Mouse (Mus musculus) WW6 (cell line): ENCODE data around the gene Slc5a5.
"Not testable (repeated sequence)": the region's sequence is repeated elsewhere in the genome, so short reads cannot be mapped to it uniquely, and the experiment has no call there.

Source experiments
- DNase-seq: peaks from one replicate; pipeline ENCODE4 v3.0.0-alpha.2; 2013; ENCODE audit warnings: low read depth, low spot score

The Slc5a5 gene

DNA sequence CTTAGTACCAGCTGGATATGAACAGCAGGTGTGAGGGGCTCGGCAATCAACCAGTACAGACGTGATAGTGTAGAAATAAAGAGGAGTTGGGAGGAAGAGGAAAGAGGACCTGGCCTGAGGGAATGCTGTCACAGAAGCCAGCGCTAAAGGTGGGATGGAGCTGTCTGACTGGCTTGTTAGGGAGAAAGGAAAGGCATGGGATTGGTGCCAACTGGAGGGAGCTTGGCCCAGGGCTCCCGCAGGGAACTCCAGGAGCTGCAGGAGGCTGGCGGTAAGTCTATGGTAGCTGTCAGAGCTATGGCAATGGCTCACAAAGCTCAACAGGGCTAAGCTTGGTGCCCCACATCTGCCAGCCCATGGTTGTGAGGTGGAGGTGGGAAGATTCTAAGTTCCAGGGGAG, 9.7 kb upstream of the Slc5a5 start:
- DNase-seq: no peak

DNA sequence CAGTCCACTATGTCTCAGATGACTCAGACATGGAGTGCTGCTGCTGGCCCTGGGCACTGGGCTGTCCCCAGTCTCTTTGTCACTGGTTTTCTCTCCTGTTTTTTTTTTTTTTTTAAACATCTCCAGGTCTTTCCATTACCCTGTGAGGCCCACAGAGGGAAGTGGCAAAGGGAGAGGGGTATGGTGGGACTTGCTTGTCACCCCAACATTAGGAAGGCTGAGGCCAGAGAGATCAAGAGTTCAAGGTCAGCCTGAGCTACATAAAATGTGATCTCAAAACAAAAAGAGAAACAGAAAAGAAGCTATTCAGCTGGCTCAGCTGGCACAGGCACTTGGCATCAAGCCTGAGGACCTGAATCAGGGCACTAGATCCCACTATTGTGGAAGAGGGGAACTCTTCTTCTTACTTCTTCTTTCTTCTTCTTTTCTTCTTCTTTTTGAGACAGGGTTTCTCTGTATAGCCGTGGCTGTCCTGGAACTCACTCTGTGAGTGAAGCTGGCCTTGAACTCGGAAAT, 8.4 kb upstream of the Slc5a5 start:
- no peak for DNase-seq

- no peak for DNase-seq
Measured at GRCm38 (mm10) chr8:70899226-70899625, 6.7 kb upstream of the Slc5a5 start.

DNA sequence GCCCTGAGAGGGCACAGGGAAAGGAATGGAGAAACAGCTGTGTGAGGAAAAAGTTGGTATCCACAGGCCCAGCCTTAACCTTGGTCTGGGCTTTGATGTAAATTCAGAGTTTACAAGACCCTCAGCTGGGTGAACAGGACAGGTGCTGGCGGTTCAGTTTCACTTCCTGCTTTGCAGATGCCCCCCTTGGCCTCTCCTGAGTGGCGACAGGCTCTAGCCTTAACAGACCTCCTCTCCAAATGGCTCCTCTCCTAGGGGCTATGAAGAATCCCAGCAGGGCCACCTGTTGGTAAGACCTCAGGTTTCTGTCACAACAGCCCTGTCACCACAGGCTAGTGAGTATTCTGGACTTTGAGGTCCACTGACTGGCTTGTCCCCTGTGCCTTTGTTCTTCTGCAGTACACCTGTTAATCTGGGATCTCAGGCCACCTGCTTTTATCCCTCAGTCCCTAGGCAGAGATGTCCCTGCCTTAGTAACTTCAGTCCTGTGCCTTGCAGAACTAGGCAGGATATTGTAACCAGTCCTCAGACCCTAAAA, 6.2 kb upstream of the Slc5a5 start:
- DNase-seq: no peak

DNA sequence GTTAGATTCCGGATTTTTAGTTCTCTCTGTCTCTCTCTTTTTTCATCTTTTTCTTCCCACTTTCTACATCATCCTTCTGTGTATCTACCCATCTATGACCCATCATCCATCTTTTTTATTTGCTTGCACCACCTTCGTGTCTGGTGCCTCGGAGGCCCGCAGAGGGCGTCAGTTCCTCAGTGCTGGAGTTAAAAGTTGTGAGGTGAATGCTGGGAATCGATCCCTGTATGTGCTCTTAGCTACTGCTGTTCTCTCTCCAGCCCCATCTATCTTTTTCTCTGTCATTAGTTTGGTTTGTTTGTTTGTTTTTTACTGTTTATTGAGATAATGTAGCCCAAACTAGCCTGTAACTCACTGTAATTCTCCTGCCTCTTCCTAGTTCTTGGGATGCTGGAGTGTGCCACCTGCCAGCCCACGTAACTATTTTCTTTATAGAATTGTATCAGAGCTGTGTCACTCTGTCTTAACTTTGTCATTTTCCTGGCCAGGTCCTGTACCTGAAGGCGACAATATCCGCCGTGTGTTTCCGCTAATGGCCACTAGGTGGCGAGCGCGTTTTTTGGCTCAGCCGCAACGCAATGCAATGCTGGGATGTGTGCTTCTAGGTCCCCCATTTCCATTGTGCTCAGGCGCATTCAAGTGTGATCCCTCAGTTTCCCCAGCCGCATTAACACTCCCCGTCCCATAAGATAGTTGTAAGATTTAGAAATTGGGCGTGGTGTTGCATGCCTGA, 5.3 kb upstream of the Slc5a5 start:
- no peak for DNase-seq

DNA sequence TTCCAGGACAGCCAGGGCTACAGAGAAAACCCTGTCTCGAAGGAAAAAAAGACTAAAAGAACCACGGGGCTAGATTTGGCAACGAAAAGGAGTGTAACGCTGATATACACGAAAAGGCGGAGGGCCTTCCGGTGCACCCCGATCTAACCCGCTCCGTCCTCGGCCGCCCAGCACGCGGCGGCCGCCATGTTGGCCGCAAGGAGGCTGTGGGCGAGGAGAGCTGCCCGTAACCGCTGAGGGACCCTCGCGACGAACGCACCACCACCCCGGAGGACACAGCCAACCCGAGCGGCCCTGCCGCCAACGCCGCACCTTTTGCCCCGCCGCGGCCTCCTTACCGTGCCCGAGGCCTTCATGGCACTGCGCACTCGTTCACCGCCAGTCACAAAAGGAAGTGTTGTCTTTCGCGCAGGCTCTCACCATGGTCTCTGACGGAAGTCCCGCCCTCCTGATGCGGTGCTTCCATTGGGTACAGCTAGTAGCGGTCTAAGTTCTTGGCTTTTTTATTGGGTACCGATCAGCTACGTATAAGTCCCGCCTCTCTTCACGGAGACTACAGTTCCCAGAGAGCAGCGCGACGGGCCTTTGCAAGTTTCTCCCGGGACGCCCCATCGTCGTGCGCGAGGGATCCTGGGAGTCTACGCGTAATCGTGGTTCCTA, 4.6 kb upstream of the Slc5a5 start, which contains the start of gene Rpl18a:
Rpl18a (minus strand) TSS at position 392 of the 660 bp plus-strand sequence.
- DNase-seq: peak; percentile 98

GRCm38 (mm10) chr8:70896316-70897020, 3.9 kb upstream of the Slc5a5 start:
- no peak for DNase-seq

GRCm38 (mm10) chr8:70895571-70896259, 3.2 kb upstream of the Slc5a5 start:
- DNase-seq: not testable (repeated sequence)

GRCm38 (mm10) chr8:70894771-70895545, 2.4 kb upstream of the Slc5a5 start:
- no peak for DNase-seq

DNA sequence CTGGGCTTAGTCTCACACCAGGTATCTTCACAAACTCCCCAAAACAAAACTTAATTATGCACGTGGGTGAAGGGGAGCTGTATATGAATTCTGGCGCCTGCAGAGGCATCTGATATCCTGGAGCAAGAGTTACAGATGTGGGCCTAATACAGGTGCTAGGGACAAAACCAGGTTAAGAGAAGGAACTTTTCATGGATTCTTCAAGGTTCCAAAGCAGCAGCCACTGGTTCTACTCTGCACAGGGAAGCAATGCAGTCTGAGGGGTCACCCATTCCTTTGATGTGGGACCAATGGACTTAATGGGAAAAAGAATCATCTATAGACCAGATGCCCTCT, 1.8 kb upstream of the Slc5a5 start:
- DNase-seq: no peak

DNA sequence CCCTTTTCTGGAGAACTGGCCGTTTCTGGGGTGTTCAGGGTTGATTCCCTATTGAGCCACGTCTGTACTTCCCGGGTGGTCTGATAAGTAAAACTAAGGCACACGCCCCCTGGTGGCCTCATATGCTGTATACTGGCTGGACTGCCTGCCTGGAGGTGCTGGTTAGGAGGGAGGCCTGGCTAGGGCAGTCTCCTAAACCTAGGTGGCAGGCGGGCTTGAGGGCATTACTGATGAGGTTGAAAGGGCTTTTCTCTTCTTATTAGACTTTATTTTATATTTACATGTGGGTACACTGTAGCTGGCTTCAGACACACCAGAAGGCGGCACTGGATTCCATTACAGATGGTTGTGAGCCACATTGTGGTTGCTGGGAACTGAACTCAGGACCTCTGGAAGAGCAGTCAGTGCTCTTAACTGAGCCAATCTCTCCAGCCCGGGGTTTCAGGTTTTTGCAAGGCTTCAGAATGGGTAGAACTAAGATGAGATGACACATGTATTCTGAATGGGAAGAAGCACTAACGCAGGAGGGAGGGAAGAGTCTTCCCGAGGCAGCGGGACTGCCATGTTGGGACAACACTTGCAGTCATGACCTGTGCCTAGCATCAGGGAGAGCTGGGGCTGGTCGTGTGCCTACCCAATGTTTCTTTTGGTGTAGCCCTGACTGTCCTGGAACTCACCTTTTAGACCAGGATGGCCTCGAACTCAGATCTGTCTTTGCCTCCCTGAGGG, 1.3 kb upstream of the Slc5a5 start:
- DNase-seq: no peak

GRCm38 (mm10) chr8:70892896-70893655, 519 bp upstream of the Slc5a5 start:
- DNase-seq: no peak

DNA sequence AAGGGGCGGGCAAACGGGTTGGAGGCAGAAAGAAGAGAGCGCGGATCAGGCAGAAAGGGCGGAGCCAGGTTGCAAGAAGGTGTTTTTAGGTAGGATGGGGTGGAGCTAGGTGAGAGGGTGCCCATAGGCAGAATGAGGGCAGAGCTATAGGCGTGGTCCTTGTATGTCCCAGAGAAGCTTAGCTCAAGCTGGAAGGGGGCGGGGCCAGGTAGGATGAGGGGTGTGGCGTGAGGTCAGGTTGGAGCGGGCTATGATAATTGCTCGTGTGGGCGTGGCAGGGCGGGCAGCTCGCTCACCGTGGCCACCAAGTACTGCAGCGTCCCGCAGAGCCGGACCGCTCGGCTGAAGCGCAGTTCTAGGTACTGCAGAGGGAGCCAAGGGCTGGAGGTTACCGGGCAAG, 1.2 kb downstream of the Slc5a5 start:
- DNase-seq: no peak

- no peak for DNase-seq
Measured at GRCm38 (mm10) chr8:70890656-70891055, 1.9 kb downstream of the Slc5a5 start.

GRCm38 (mm10) chr8:70887669-70888068, 4.9 kb downstream of the Slc5a5 start:
- DNase-seq: no peak

DNA sequence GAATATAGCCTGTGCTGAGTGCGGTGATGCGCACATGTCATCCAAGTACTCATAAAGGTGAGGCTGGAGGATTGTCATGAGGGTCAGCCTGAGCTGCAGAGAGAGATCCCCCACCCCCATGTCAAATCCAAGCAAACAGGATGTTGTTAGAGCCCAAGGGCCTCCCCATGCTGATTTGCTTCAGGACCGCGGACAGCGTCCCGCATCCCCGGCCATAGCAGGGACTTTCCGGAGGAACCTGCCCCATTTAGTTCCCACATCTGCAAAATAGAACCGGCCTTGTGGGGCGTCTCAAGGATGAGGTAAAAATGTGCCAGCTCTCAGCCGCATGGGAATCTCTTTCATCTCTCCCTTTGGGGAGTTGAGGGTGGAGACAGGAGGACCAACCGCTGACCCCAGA, 6.9 kb downstream of the Slc5a5 start:
- DNase-seq: no peak

DNA sequence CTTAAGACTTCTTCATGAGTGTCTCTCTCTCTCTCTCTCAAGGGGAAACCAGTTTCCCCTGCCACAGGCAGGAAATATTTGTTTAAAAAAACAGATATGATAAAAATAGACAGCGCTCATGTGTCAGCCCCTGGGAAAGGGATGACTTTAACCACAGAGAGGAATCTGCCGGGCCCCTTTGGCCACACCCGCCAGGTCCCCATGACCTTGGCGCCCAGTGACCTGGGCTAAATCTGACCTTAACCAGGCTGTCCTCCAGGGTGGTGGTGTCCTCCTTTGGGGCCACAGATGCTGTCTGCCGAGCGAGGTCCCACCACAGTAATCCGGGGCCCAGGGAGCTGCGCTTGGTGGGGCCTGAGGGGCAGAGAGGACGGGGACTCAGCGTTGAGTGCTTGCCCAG, 7.9 kb downstream of the Slc5a5 start:
- DNase-seq: no peak

DNA sequence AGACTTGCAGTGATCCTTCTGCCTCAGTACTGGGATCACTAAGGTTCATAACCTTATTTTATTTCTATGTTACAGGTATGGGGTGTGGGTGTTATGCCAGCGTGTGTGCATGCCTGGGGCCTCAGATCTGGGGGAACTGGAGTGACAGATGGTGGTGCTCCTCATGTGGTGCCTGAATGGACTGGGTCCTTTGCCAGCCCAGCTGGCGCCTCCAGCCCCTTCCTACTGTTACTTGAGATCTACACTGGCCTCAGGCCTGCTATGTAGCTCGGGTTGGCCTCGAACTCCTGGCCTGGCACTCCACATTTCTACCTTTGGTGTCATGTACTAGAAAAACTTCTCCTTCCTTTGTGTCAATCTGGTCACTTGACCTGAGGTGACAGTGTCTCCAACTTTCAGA, 8.4 kb downstream of the Slc5a5 start:
- no peak for DNase-seq

- DNase-seq: no peak
Measured at GRCm38 (mm10) chr8:70880546-70880945, 12.0 kb downstream of the Slc5a5 start.

- DNase-seq: no peak
Measured at GRCm38 (mm10) chr8:70880126-70880525, 12.4 kb downstream of the Slc5a5 start.
